Mouse (Mus musculus): ENCODE measurements at regions not wholly inside any gene's neighbourhood (a gene's known extent, or its start where the extent isn't known, plus 50 kb on each side); places are given as distances from the start of the nearest gene placed in this dataset.

DNA sequence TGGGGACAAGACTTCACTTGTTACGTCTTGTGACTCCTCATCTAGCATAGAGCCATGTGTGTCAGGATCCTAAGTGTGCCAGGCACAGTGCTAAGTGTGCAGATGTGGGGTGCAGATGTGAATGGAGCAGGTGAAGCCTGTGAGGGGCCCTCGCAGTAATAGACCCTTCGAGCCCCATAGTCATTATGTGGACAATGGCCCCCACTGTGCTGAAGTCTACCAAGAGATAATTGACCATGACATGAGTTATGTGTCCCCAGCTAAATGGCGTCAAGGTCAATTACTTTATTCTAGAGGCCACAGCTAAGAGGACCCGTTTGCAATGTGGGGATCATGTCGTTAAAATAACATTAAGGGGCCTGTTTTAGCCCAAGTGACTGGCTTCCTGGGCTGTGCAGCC is 245.0 kb downstream of the Hlx start:
- TF ChIP-seq MAX (IDR thresholded peaks at IDR 0.05) (no peak), CTCF (IDR thresholded peaks at IDR 0.05; ENCODE audit: control insufficient read depth, insufficient read depth, insufficient read length) (no peak), FOSL1 (IDR thresholded peaks at IDR 0.05; ENCODE audit: insufficient read depth, low read length, poor library complexity, severe bottlenecking) (no peak), MYOG (IDR thresholded peaks at IDR 0.05; ENCODE audit: control insufficient read depth, extremely low read depth, insufficient read length) (no peak)

All from C2C12 (cell line).